Mouse (Mus musculus): ENCODE results near the gene Gsc2. TPM values are rescaled to one million over a fixed set of nuclear protein-coding genes. Genes with fewer than 3 reads are reported as not detected.
A peak's percentile ranks its signal among the peaks of the same experiment; 100 is the strongest.

Gene Gsc2
- total and polyA plus RNA-seq, 3 experiments: not detected

- no peak overlapping the region for H3K27ac ChIP-seq (ENCODE audit: control insufficient read depth, low read depth, low read length)
- H3K9ac ChIP-seq (ENCODE audit: control insufficient read depth, low read depth, low read length, poor library complexity, severe bottlenecking): no peak overlapping the region
- no peaks in the 10 kb centered on the region for H3K9me3 ChIP-seq (replicated peaks; ENCODE audit: insufficient read depth, low read length)
- H3K27me3 ChIP-seq (ENCODE audit: control insufficient read depth in 1 of 2, insufficient read depth in 2 of 2, low read length in 2 of 2): no peaks in the 10 kb centered on the region
- peaks cover 5 to 44% of the 10 kb centered on the region in 2 experiments for H3K36me3 ChIP-seq (ENCODE audit: control insufficient read depth in 1 of 2, insufficient read depth in 2 of 2, low read length in 2 of 2)
- peaks cover 4% of the 10 kb centered on the region for H3K79me2 ChIP-seq (ENCODE audit: control insufficient read depth, insufficient read depth, low read length, poor library complexity)
- TF ChIP-seq RCOR1 (IDR thresholded peaks at IDR 0.05; ENCODE audit: low read depth, low read length) (peak; percentile 77), TCF12 (IDR thresholded peaks at IDR 0.05; ENCODE audit: low read depth, low read length) (peak; percentile 76), ETS1 (IDR thresholded peaks at IDR 0.05; ENCODE audit: low read depth, low read length) (peak; percentile 42; the same call in 1 of the 2 replicates), TBP (IDR thresholded peaks at IDR 0.05; ENCODE audit: low read depth, low read length) (no peak), GATA1 (IDR thresholded peaks at IDR 0.05; ENCODE audit: low read depth, low read length) (peak; percentile 71), EP300 (IDR thresholded peaks at IDR 0.05; ENCODE audit: low read depth in 1 of 2, low read length in 2 of 2) (peak; percentile 19 to 67; a peak in 3 of 4 replicates), TAL1 (IDR thresholded peaks at IDR 0.05; ENCODE audit: low read length) (peak; percentile 93), MAZ (IDR thresholded peaks at IDR 0.05; ENCODE audit: low read depth, low read length) (no peak), NRF1 (IDR thresholded peaks at IDR 0.05; ENCODE audit: insufficient read depth, low read depth, low read length, poor library complexity, severe bottlenecking) (no peak), BHLHE40 (IDR thresholded peaks at IDR 0.05; ENCODE audit: borderline replicate concordance, low read depth, low read length) (peak; percentile 22; the same call in 1 of the 2 replicates)
- peaks cover 9 to 38% of the 10 kb centered on the region in 2 experiments for H3K4me1 ChIP-seq (ENCODE audit: control insufficient read depth in 1 of 2, insufficient read depth in 2 of 2, low read length in 2 of 2)
- no peak overlapping the region for H3K4me3 ChIP-seq (ENCODE audit: control insufficient read depth in 1 of 2, insufficient read depth in 1 of 2, low read depth in 2 of 2, low read length in 2 of 2)
- DNase-seq (ENCODE audit: low read depth, low spot score): peak; percentile 43
Observed at GRCm38 (mm10) chr16:17872995-17873394, 41.9 kb downstream of the Gsc2 start.

- Histone ChIP-seq H3K4me1 (ENCODE audit: control insufficient read depth in 1 of 2, insufficient read depth in 2 of 2, low read length in 2 of 2) (peaks cover 9 to 38% of the 10 kb centered on the region in 2 experiments), H3K9ac (ENCODE audit: control insufficient read depth, low read depth, low read length, poor library complexity, severe bottlenecking) (no peak overlapping the region), H3K27ac (ENCODE audit: control insufficient read depth, low read depth, low read length) (peak overlapping the region; percentile 53), H3K79me2 (ENCODE audit: control insufficient read depth, insufficient read depth, low read length, poor library complexity) (peaks cover 4% of the 10 kb centered on the region), H3K36me3 (ENCODE audit: control insufficient read depth in 1 of 2, insufficient read depth in 2 of 2, low read length in 2 of 2) (peaks cover 5 to 44% of the 10 kb centered on the region in 2 experiments), H3K9me3 (replicated peaks; ENCODE audit: insufficient read depth, low read length) (no peaks in the 10 kb centered on the region), H3K27me3 (ENCODE audit: control insufficient read depth in 1 of 2, insufficient read depth in 2 of 2, low read length in 2 of 2) (no peaks in the 10 kb centered on the region), H3K4me3 (ENCODE audit: control insufficient read depth in 1 of 2, insufficient read depth in 1 of 2, low read depth in 2 of 2, low read length in 2 of 2) (no peak overlapping the region)
- peak; percentile 88 for DNase-seq (ENCODE audit: low read depth, low spot score)
- TF ChIP-seq MXI1 (IDR thresholded peaks at IDR 0.05; ENCODE audit: low read depth, low read length): peak; percentile 98
- TF ChIP-seq MEF2A (IDR thresholded peaks at IDR 0.05; ENCODE audit: extremely low read depth, insufficient replicate concordance, low read depth, low read length, poor library complexity, severe bottlenecking): no peak
- TF ChIP-seq SMC3 (IDR thresholded peaks at IDR 0.05; ENCODE audit: low read depth, low read length): 0 out of 2 replicates have a peak, but pooled peaks have one; percentile 10
- no peak for TF ChIP-seq UBTF (IDR thresholded peaks at IDR 0.05; ENCODE audit: borderline replicate concordance, insufficient read depth, low read depth, low read length)
- TF ChIP-seq CTCF (IDR thresholded peaks at IDR 0.05 in 2 of 3, conservative IDR thresholded peaks at IDR 0.05 in 1 of 3; ENCODE audit: control insufficient read depth in 1 of 3, insufficient read depth in 1 of 3, low read depth in 2 of 3, low read length in 3 of 3, poor library complexity in 1 of 3, severe bottlenecking in 1 of 3): peak in 1 of 3 experiments; percentile 18; a peak in 2 of 6 replicates
- TF ChIP-seq POLR2A (IDR thresholded peaks at IDR 0.05; ENCODE audit: control insufficient read depth in 1 of 2, insufficient read depth in 1 of 2, low read depth in 1 of 2, low read length in 2 of 2, poor library complexity in 1 of 2): no peak
- no peak for TF ChIP-seq E2F4 (IDR thresholded peaks at IDR 0.05; ENCODE audit: borderline replicate concordance, low read depth, low read length)
- no peak for TF ChIP-seq ZMIZ1 (IDR thresholded peaks at IDR 0.05; ENCODE audit: low read depth, low read length)
- TF ChIP-seq HCFC1 (IDR thresholded peaks at IDR 0.05; ENCODE audit: low read depth, low read length): no peak; the same call in 1 of the 2 replicates
- TF ChIP-seq MYB (IDR thresholded peaks at IDR 0.05; ENCODE audit: low read depth, low read length): no peak
- TF ChIP-seq SIN3A (IDR thresholded peaks at IDR 0.05; ENCODE audit: low read length): peak; percentile 98
- TF ChIP-seq JUND (IDR thresholded peaks at IDR 0.05; ENCODE audit: low read depth, low read length): no peak
- no peak for TF ChIP-seq NELFE (IDR thresholded peaks at IDR 0.05; ENCODE audit: low read depth, low read length)
- TF ChIP-seq CHD1 (IDR thresholded peaks at IDR 0.05; ENCODE audit: low read depth, low read length): no peak
- peak; percentile 94 for TF ChIP-seq GATA1 (IDR thresholded peaks at IDR 0.05; ENCODE audit: low read depth, low read length)
- TF ChIP-seq MAX (IDR thresholded peaks at IDR 0.05; ENCODE audit: low read length): peak; percentile 95
- no peak for TF ChIP-seq GABPA (IDR thresholded peaks at IDR 0.05; ENCODE audit: low read depth, low read length)
- peak; percentile 97 for TF ChIP-seq ETS1 (IDR thresholded peaks at IDR 0.05; ENCODE audit: low read depth, low read length)
- TF ChIP-seq POLR2AphosphoS5 (IDR thresholded peaks at IDR 0.05; ENCODE audit: borderline replicate concordance, low read depth, low read length): no peak
- no peak for TF ChIP-seq ZKSCAN1 (IDR thresholded peaks at IDR 0.05; ENCODE audit: low read depth, low read length)
- peak; percentile 94 for TF ChIP-seq MYC (IDR thresholded peaks at IDR 0.05; ENCODE audit: low read depth, low read length)
- TF ChIP-seq USF2 (IDR thresholded peaks at IDR 0.05; ENCODE audit: borderline replicate concordance in 1 of 2, insufficient read depth in 1 of 2, low read depth in 1 of 2, low read length in 2 of 2): no peak
- no peak for TF ChIP-seq MAZ (IDR thresholded peaks at IDR 0.05; ENCODE audit: low read depth, low read length)
- TF ChIP-seq BHLHE40 (IDR thresholded peaks at IDR 0.05; ENCODE audit: borderline replicate concordance, low read depth, low read length): peak; percentile 66; the same call in 1 of the 2 replicates
Observed at GRCm38 (mm10) chr16:17871248-17871647, 43.6 kb downstream of the Gsc2 start.

All from MEL (cell line).